Mouse (Mus musculus) spleen, adult 2 months (tissue): ENCODE results near the gene Dynlt1f.
"Not testable (repeated sequence)": the region's sequence is repeated elsewhere in the genome, so short reads cannot be mapped to it uniquely, and the experiment has no call there.

Experiments
- CTCF ChIP-seq: fragments of 200-500 bp; IDR thresholded peaks from 2 replicates; pipeline ENCODE4 v1.5.1; 2011; ENCODE audit warnings: mild to moderate bottlenecking, inconsistent platforms; ENCODE audit not compliant: insufficient read depth, insufficient read length, insufficient replicate concordance; ENCODE audit errors: extremely low read depth
- POLR2A ChIP-seq: fragments of 200-500 bp; IDR thresholded peaks from 2 replicates; pipeline ENCODE4 v1.6.1; 2011; ENCODE audit warnings: low read depth, low read length, inconsistent platforms

DNA sequence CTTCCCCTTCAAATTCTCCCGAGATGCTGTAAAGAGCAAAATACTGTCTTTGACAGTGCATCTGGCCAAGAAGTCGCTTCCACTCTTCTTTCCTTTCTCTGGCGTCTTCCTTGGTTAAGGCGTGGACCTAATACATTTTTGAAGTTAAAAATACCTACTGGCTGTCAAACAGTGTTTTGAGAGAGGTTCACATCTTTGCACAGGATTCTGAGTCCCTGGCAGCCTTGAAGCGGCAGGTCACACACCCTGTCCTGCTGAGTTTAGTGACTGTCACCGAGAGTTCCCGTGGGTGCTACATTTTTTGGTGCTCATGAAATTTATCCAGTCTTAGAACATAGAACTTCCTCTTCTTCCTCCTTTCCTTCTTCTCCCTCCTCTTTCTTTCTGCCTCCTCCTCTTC lies 44.4 kb upstream of the Dynlt1f start:
- TF ChIP-seq CTCF, POLR2A: not testable (repeated sequence)
